Mouse (Mus musculus) lung, postnatal 0 days (tissue): ENCODE results near the gene Adprh. TPM values are rescaled to one million over a fixed set of nuclear protein-coding genes. Genes with fewer than 3 reads are reported as not detected.

Experiments used
- ATAC-seq: fragments of 200-750 bp; cut with Nextera tagmentation; 2 replicates; pipeline ENCODE4 v1.8.0; 2017; ENCODE audit warnings: moderate library complexity
- DNase-seq: peaks from one replicate; pipeline ENCODE4 v3.0.0-alpha.2; 2016; ENCODE audit warnings: low spot score
- H3K27ac ChIP-seq: fragments of 300-500 bp; sonication (generic); 2 replicates; pipeline ENCODE4 v1.5.1; 2014; ENCODE audit warnings: antibody characterized with exemption, mild to moderate bottlenecking, low read length, mixed read lengths
- H3K27me3 ChIP-seq: fragments of 300-500 bp; sonication (generic); replicated peaks from 2 replicates; pipeline ENCODE4 v1.6.1; 2014; ENCODE audit warnings: low read length, mixed read lengths; ENCODE audit not compliant: insufficient read depth
- H3K36me3 ChIP-seq: fragments of 300-500 bp; sonication (generic); 2 replicates; pipeline ENCODE4 v1.6.1; 2014; ENCODE audit warnings: low read length, mixed read lengths; ENCODE audit not compliant: insufficient read depth
- H3K4me1 ChIP-seq: fragments of 300-500 bp; sonication (generic); 2 replicates; pipeline ENCODE4 v1.6.1; 2014; ENCODE audit warnings: antibody characterized with exemption, low read depth, low read length, mixed read lengths; ENCODE audit not compliant: insufficient read depth
- H3K4me2 ChIP-seq: fragments of 300-500 bp; sonication (generic); replicated peaks from 2 replicates; pipeline ENCODE4 v1.6.1; 2014; ENCODE audit warnings: low read depth, mild to moderate bottlenecking, low read length, moderate library complexity, mixed read lengths
- H3K4me3 ChIP-seq: fragments of 300-500 bp; sonication (generic); 2 replicates; pipeline ENCODE4 v1.5.1; 2014; ENCODE audit warnings: low read depth, low read length
- H3K9ac ChIP-seq: fragments of 300-500 bp; sonication (generic); replicated peaks from 2 replicates; pipeline ENCODE4 v1.6.1; 2014; ENCODE audit warnings: low read depth, mild to moderate bottlenecking
- H3K9me3 ChIP-seq: fragments of 300-500 bp; sonication (generic); 2 replicates; pipeline ENCODE4 v1.6.1; 2016; ENCODE audit warnings: low read length, mixed read lengths
- CTCF ChIP-seq: IDR thresholded peaks from 2 replicates; pipeline ENCODE4 v1.5.1; 2016; ENCODE audit warnings: antibody characterized with exemption, mild to moderate bottlenecking
- EP300 ChIP-seq: IDR thresholded peaks from 2 replicates; pipeline ENCODE4 v1.6.1; 2016; ENCODE audit warnings: antibody characterized with exemption, mild to moderate bottlenecking, control low read depth
- WGBS: fragments of 180-500 bp; shearing (Covaris S2); extraction: QIAGEN DNeasy Blood & Tissue Kit; methylation state at CpG from one replicate; pipeline ENCODE4 v1.1.7; 2014; 5-methylcytosine and 5-hydroxymethylcytosine counted together
- polyA plus RNA-seq: library from polyadenylated mRNA; unstranded; fragments of >200 nt; fragmentation: Nextera tagmentation; extraction: Ambion mirVana; gene quantifications from 2 replicates; pipeline ENCODE4 v1.2.1, GENCODE M21; 2015

The Adprh gene
- polyA plus RNA-seq, 1 experiment from 2014 or later: 59.9 TPM

- WGBS: 95% methylated on average over 1 of the region's 1 CpGs
- Histone ChIP-seq H3K27ac (no peak overlapping the region), H3K9ac (no peak overlapping the region), H3K4me2 (no peak overlapping the region), H3K9me3 (no peaks in the 10 kb centered on the region), H3K27me3 (no peaks in the 10 kb centered on the region), H3K4me3 (no peak overlapping the region), H3K36me3 (no peaks in the 10 kb centered on the region), H3K4me1 (no peaks in the 10 kb centered on the region)
- no peak for TF ChIP-seq EP300
- TF ChIP-seq CTCF: no peak
- DNase-seq (no peak), ATAC-seq (no peak)
Observed at GRCm38 (mm10) chr16:38439190-38439589, 13.3 kb downstream of the Adprh start.

GRCm38 (mm10) chr16:38434295-38434795, 18.2 kb downstream of the Adprh start:
- H3K9me3 ChIP-seq: no peaks in the 10 kb centered on the region
- H3K4me3 ChIP-seq: no peak overlapping the region
- H3K4me2 ChIP-seq: no peak overlapping the region
- no peak for TF ChIP-seq CTCF
- 91% methylated on average over 4 of the region's 4 CpGs for WGBS
- H3K36me3 ChIP-seq: no peaks in the 10 kb centered on the region
- no peaks in the 10 kb centered on the region for H3K4me1 ChIP-seq
- ATAC-seq (no peak), DNase-seq (no peak)
- H3K27ac ChIP-seq: no peak overlapping the region
- no peaks in the 10 kb centered on the region for H3K27me3 ChIP-seq
- H3K9ac ChIP-seq: no peak overlapping the region

GRCm38 (mm10) chr16:38433514-38433913, 19.0 kb downstream of the Adprh start:
- H3K9me3 ChIP-seq: no peaks in the 10 kb centered on the region
- H3K27me3 ChIP-seq: no peaks in the 10 kb centered on the region
- H3K36me3 ChIP-seq: no peaks in the 10 kb centered on the region
- no peak overlapping the region for H3K4me3 ChIP-seq
- no peak overlapping the region for H3K4me2 ChIP-seq
- WGBS: 83% methylated on average over 8 of the region's 8 CpGs
- DNase-seq (no peak), ATAC-seq (no peak)
- TF ChIP-seq CTCF: no peak
- TF ChIP-seq EP300: no peak
- H3K9ac ChIP-seq: no peak overlapping the region
- H3K4me1 ChIP-seq: no peaks in the 10 kb centered on the region
- no peak overlapping the region for H3K27ac ChIP-seq

DNA sequence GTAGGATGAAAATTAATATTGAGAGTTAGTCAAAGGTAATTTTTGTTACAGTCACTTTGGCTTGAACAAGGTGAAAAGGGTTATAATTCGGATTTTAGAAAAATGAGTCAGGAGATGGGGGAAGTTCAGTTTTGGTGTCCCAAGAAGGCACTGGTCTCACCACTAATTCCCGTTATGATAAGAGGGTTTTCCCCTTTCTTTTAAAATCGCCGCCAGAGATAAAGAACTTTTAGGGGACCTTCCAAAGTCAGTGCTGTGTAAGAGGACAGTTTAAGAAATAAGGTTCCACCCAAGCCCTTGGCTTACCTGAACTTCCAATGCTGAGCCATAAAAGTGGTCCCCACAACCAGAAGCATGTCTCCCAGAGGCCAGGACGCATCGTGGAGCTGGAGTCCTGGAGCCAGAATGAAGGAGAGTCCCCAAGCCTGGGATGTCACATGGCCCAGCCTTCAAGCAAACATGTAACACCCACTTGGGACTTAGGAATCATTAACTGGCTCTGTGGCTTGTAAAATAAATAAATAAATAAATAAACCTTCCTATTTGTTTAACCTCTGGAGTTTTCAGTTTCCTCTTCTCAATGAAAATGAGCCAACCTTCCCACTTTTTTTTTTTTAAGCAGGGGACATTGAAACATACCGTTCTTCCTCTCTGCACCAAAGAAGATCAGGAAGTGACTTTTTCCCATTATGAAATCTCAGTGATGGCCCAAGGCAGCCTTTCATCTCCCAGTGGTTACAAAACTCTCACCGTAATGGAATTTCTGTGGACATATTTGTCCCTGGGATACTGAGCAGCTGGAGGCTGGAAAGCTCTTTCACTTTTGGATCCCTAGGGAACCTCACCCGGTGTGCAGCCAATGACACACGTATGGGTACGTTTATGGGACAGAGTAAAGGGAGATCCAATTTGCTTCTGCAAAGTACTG, 19.7 kb downstream of the Adprh start, which contains the start of gene Pla1a:
Gene Pla1a (minus strand): TSS at position 648 of the 928 bp plus-strand sequence.
- H3K27ac ChIP-seq: no peak within 1 kb of the TSS
- no peak within 1 kb of the TSS for H3K4me3 ChIP-seq
- no peaks in the 10 kb centered on the region for H3K27me3 ChIP-seq
- no peaks in the 10 kb centered on the region for H3K9me3 ChIP-seq
- no peak within 1 kb of the TSS for H3K9ac ChIP-seq
- no peaks in the 10 kb centered on the region for H3K36me3 ChIP-seq
- peak; percentile 89 for TF ChIP-seq EP300
- no peak for TF ChIP-seq CTCF
- no peak within 1 kb of the TSS for H3K4me2 ChIP-seq
- WGBS: 62% methylated on average over 11 of the region's 11 CpGs
- peak; percentile 76 for DNase-seq
- no peaks in the 10 kb centered on the region for H3K4me1 ChIP-seq
- ATAC-seq: peak; percentile 68

GRCm38 (mm10) chr16:38431446-38432185, 20.9 kb downstream of the Adprh start:
- no peak for DNase-seq
- ATAC-seq: peak; percentile 46
- Histone ChIP-seq H3K9me3 (no peaks in the 10 kb centered on the region), H3K27ac (no peak overlapping the region), H3K27me3 (no peaks in the 10 kb centered on the region), H3K4me2 (no peak overlapping the region), H3K36me3 (no peaks in the 10 kb centered on the region), H3K4me3 (no peak overlapping the region), H3K9ac (no peak overlapping the region), H3K4me1 (no peaks in the 10 kb centered on the region)
- no peak for TF ChIP-seq CTCF
- peak; percentile 11; the same call in 1 of the 2 replicates for TF ChIP-seq EP300
- 39% methylated on average over 13 of the region's 13 CpGs for WGBS

GRCm38 (mm10) chr16:38425799-38426198, 26.7 kb downstream of the Adprh start:
- WGBS: 82% methylated on average over 1 of the region's 1 CpGs

More at GRCm38 (mm10) chr16:38425799-38426198, 26.7 kb downstream of the Adprh start:
- H3K36me3 ChIP-seq: no peaks in the 10 kb centered on the region
- no peaks in the 10 kb centered on the region for H3K27me3 ChIP-seq
- TF ChIP-seq EP300 (no peak), CTCF (no peak)
- no peak for ATAC-seq
- H3K9me3 ChIP-seq: no peaks in the 10 kb centered on the region
- H3K4me1 ChIP-seq: no peaks in the 10 kb centered on the region
- H3K9ac ChIP-seq: no peak overlapping the region
- H3K4me2 ChIP-seq: no peak overlapping the region
- H3K27ac ChIP-seq: no peak overlapping the region
- DNase-seq: no peak
- H3K4me3 ChIP-seq: no peak overlapping the region
